Mouse (Mus musculus) liver, postnatal 0 days (tissue): ENCODE measurements around the gene Klf6.

Source experiments
- CTCF ChIP-seq: sonication (generic); IDR thresholded peaks from 2 replicates; pipeline ENCODE4 v1.5.1; 2016; ENCODE audit warnings: antibody characterized with exemption, low read depth
- EP300 ChIP-seq: IDR thresholded peaks from 2 replicates; pipeline ENCODE4 v1.6.1; 2016; ENCODE audit warnings: antibody characterized with exemption, low read depth, mild to moderate bottlenecking

GRCm38 (mm10) chr13:5897176-5897959, 36.1 kb downstream of the Klf6 start:
- TF ChIP-seq CTCF (no peak), EP300 (no peak)
